ENCODE assay signal across 10 mouse cellular contexts in the genomic region with DNA sequence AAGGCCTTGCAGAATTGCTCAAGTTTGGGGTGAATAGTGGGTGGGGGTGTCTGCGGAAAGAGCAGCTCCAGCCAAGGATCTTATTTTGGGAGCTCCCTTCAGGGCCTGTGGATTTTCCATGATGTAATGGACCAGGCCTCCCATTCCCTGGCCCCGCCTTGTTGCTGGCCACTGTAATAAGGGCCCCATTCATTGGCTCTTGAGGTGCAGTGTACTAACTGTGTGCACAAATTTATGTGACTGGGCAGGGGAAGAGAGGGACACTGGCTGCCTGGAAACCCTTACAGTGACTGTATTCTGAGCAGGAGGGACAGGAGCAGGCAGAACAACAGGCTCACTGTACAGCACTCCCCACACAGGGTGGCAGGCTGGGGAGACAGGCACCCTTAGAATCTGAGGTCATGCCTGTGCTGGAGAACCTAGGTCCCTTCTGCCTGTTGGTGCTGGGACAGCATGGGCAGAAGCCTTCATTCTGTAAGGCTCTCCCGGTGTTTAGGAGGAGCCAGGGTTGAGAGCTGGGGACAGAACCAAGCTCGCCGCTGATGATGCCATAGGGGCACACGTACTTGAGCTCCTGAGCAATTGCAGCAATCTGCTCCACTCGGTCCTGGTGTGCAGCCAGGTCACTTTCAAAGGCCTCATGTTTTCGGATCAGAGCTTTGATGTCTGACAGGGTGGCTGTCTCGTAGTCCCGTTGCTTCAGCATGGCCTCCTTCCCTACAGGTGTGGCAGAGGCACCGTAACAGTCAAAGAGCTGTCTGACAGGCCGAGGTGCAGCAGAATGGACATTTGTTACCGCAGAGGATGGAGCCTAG. TPM values are rescaled to one million over a fixed set of nuclear protein-coding genes. Genes with fewer than 3 reads are reported as not detected.
DNase-seq lines count a peak whose midpoint lies in the region; ATAC-seq and TF ChIP-seq lines count a peak whose summit lies in the region.
"Had no signal": no experiment of that assay in that cellular context is flagged by ENCODE, and none has a peak within 500 bp of the region (broad histone marks: within the 10 kb centered on the region; RNA-seq: fewer than 3 reads in every experiment).

No protein-coding gene starts in this region.

- 87% methylated on average over 13 of the region's 13 CpGs for WGBS in stomach, postnatal 0 days

- ATAC-seq in stomach, postnatal 0 days (ENCODE audit: low FRiP score, low TSS enrichment) = peak; percentile 47

- DNase-seq in gastrocnemius, adult 2 months = peak; percentile 58
- DNase-seq in gastrocnemius, postnatal 14 days = no peak
- DNase-seq in right cerebral cortex, adult 18-20 months = peak; percentile 58
- DNase-seq in right cerebral cortex, postnatal 14 days = no peak
- peak; percentile 80 to 83 for DNase-seq in heart, postnatal 10 days
- DNase-seq in stomach, postnatal 0 days (ENCODE audit: low spot score) = no peak
- DNase-seq in c-Kit-positive CD71-positive TER-119-positive erythroid progenitor cells, embryonic 14.5 days (ENCODE audit: low spot score) = no peak
- DNase-seq in thymus, postnatal 36 days = no peak
- DNase-seq: lung, postnatal 4 days had no signal

- H3K9me3 ChIP-seq in stomach, postnatal 0 days (ENCODE audit: control insufficient read depth, low read length) = no peaks in the 10 kb centered on the region

- no peak for TF ChIP-seq CTCF in gastrocnemius, adult 2 months (IDR thresholded peaks at IDR 0.05)
- TF ChIP-seq CTCF in stomach, postnatal 0 days (IDR thresholded peaks at IDR 0.05; ENCODE audit: low read depth) = no peak

- intact Hi-C loops in gastrocnemius, adult 2 months (cut with DNase I) = no loop called here
- intact Hi-C loops in gastrocnemius, postnatal 14 days (cut with DNase I; ENCODE audit: low total_unique reads) = no loop called here
- intact Hi-C loops in heart, postnatal 10 days (cut with DNase I) = loop anchor here (10.0 kb wide), 1 partner anchor 133 kb away; no protein-coding TSS in a partner anchor

- H3K36me3 ChIP-seq in stomach, postnatal 0 days (ENCODE audit: control insufficient read depth, insufficient read depth, low read length) = peaks cover 82% of the 10 kb centered on the region

- no peaks in the 10 kb centered on the region for H3K27me3 ChIP-seq in stomach, postnatal 0 days (ENCODE audit: control insufficient read depth, insufficient read depth, low read length)

- TF ChIP-seq EP300 in stomach, postnatal 0 days (optimal IDR thresholded peaks at IDR 0.05) = no peak

- no peaks in the 10 kb centered on the region for H3K4me1 ChIP-seq in stomach, postnatal 0 days (replicated peaks; ENCODE audit: control insufficient read depth, insufficient read depth)

- H3K4me3 ChIP-seq in gastrocnemius, adult 2 months = 0 out of 2 replicates have a peak overlapping the region, but pooled peaks have one; percentile 9
- H3K4me3 ChIP-seq in stomach, postnatal 0 days (ENCODE audit: low read depth, low read length) = no peak overlapping the region

- H3K9ac ChIP-seq in stomach, postnatal 0 days (ENCODE audit: low read length) = no peak overlapping the region

- no peak overlapping the region for H3K4me2 ChIP-seq in stomach, postnatal 0 days (replicated peaks; ENCODE audit: low read depth)

- H3K27ac ChIP-seq in gastrocnemius, adult 2 months = peak overlapping the region; percentile 82
- no peak overlapping the region; the same call in 1 of the 2 replicates for H3K27ac ChIP-seq in stomach, postnatal 0 days (replicated peaks)
- H3K27ac ChIP-seq: kidney, postnatal 0 days had no signal

RNA-seq across cellular contexts. Expression of gene Capn12, which starts 20.3 kb away (rescaled TPM):
- under 1 TPM; 0.15 to 0.28 TPM for total RNA-seq in gastrocnemius, adult 2 months (2021)
- under 1 TPM; 0.10 to 0.13 TPM for total RNA-seq in gastrocnemius, postnatal 14 days (2021)
- under 1 TPM; 0.26 to 0.47 TPM for total RNA-seq in heart, postnatal 10 days (2021)
- 1.9 and 2.3 TPM in 2 replicates for polyA plus RNA-seq in stomach, postnatal 0 days (2015; fragmentation: Nextera tagmentation; extraction: Ambion mirVana)

RNA-seq across cellular contexts. Expression of gene Lgals7, which starts 37.9 kb away (rescaled TPM):
- total RNA-seq in gastrocnemius, adult 2 months (2021) = not detected
- not detected for total RNA-seq in gastrocnemius, postnatal 14 days (2021)
- total RNA-seq in heart, postnatal 10 days (2021) = 1 to 10 TPM; 2.2 to 2.8 TPM
- polyA plus RNA-seq in stomach, postnatal 0 days (2015; fragmentation: Nextera tagmentation; extraction: Ambion mirVana) = 296 and 301 TPM in 2 replicates

Comparison
In these comparisons a context has a peak if more than half of its experiments do, and no peak if none do; other contexts are left out.
1. DNase-seq: peak in gastrocnemius, adult 2 months (single experiment), right cerebral cortex, adult 18-20 months (single experiment) and heart, postnatal 10 days (2 of 2); none in gastrocnemius, postnatal 14 days (single experiment), right cerebral cortex, postnatal 14 days (single experiment), stomach, postnatal 0 days (single experiment), c-Kit-positive CD71-positive TER-119-positive erythroid progenitor cells, embryonic 14.5 days (single experiment) and thymus, postnatal 36 days (0 of 2).